Mouse (Mus musculus) forebrain, embryonic 10.5 days (tissue): Measurements from ENCODE around the gene Laptm5. TPM values are rescaled to one million over a fixed set of nuclear protein-coding genes. Genes with fewer than 3 reads are reported as not detected.

Experiments used
- DNase-seq: peaks from one replicate; pipeline ENCODE4 v3.0.0-alpha.2; 2017; ENCODE audit warnings: low spot score; ENCODE audit errors: extremely low spot score
- H3K27ac ChIP-seq: fragments of 300-500 bp; sonication (generic); 2 replicates; pipeline ENCODE4 v1.5.1; 2016; ENCODE audit warnings: mild to moderate bottlenecking
- H3K27me3 ChIP-seq: fragments of 300-500 bp; sonication (generic); 2 replicates; pipeline ENCODE4 v1.6.1; 2016; ENCODE audit warnings: mild to moderate bottlenecking; ENCODE audit not compliant: poor library complexity, severe bottlenecking
- H3K36me3 ChIP-seq: fragments of 300-500 bp; sonication (generic); replicated peaks from 2 replicates; pipeline ENCODE4 v1.6.1; 2016; ENCODE audit warnings: mild to moderate bottlenecking, moderate library complexity
- H3K4me1 ChIP-seq: fragments of 300-500 bp; sonication (generic); 2 replicates; pipeline ENCODE4 v1.6.1; 2016
- H3K4me3 ChIP-seq: fragments of 300-500 bp; sonication (generic); 2 replicates; pipeline ENCODE4 v1.5.1; 2016; ENCODE audit warnings: mild to moderate bottlenecking, moderate library complexity
- H3K9me3 ChIP-seq: fragments of 300-500 bp; sonication (generic); 2 replicates; pipeline ENCODE4 v1.6.1; 2016; ENCODE audit warnings: mild to moderate bottlenecking, moderate library complexity
- WGBS: fragments of 180-500 bp; shearing (Covaris S2); methylation state at CpG from one replicate; pipeline ENCODE4 v1.1.7; 2016; 5-methylcytosine and 5-hydroxymethylcytosine counted together
- polyA plus RNA-seq: library from polyadenylated mRNA; unstranded; fragments of >200 nt; fragmentation: Nextera tagmentation; extraction: Ambion mirVana; gene quantifications from 2 replicates; pipeline ENCODE4 v1.2.1, GENCODE M21; 2016

Laptm5 gene
- polyA plus RNA-seq, 1 experiment from 2014 or later = 17.1 TPM

DNA sequence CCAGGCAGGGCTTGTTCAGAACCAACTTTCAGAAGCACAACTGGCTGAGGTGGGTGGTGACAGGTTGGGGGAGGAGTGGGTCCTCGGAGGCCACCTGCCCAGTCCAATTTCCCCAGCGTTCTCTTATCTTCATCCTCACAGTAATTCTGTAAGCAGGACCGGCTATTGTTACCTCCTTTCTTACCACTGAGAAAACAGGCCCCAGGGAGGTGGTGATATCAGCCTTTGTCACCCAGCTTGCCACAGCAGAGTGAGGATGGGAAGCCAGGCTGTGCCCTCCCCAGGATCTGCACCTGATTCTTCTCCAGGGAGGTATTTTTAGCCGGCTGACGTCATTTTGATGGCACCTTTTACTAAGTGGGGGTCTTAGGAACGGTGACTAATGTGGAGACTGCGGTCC is 7.9 kb upstream of the Laptm5 start:
- Histone ChIP-seq H3K4me1 (peaks cover 54% of the 10 kb centered on the region), H3K27ac (peak overlapping the region; percentile 9; the same call in 1 of the 2 replicates), H3K36me3 (no peaks in the 10 kb centered on the region), H3K27me3 (no peaks in the 10 kb centered on the region), H3K9me3 (no peaks in the 10 kb centered on the region), H3K4me3 (no peak overlapping the region)
- DNase-seq = no peak
- WGBS = 76% methylated on average over 7 of the region's 7 CpGs

GRCm38 (mm10) chr4:130905882-130906281 is 7.0 kb upstream of the Laptm5 start:
- Histone ChIP-seq H3K27ac (peak overlapping the region; percentile 40; the same call in 1 of the 2 replicates), H3K27me3 (no peaks in the 10 kb centered on the region), H3K4me1 (peaks cover 59% of the 10 kb centered on the region), H3K36me3 (no peaks in the 10 kb centered on the region), H3K9me3 (no peaks in the 10 kb centered on the region), H3K4me3 (no peak overlapping the region)
- no peak for DNase-seq
- 80% methylated on average over 6 of the region's 6 CpGs for WGBS

GRCm38 (mm10) chr4:130906296-130906695 is 6.6 kb upstream of the Laptm5 start:
- Histone ChIP-seq H3K36me3 (no peaks in the 10 kb centered on the region), H3K27me3 (no peaks in the 10 kb centered on the region), H3K4me1 (peaks cover 59% of the 10 kb centered on the region), H3K4me3 (no peak overlapping the region), H3K27ac (peak overlapping the region; percentile 40; the same call in 1 of the 2 replicates), H3K9me3 (no peaks in the 10 kb centered on the region)
- WGBS = 43% methylated on average over 8 of the region's 8 CpGs
- no peak for DNase-seq

GRCm38 (mm10) chr4:130907200-130908069 is 5.5 kb upstream of the Laptm5 start:
- DNase-seq = no peak

DNA sequence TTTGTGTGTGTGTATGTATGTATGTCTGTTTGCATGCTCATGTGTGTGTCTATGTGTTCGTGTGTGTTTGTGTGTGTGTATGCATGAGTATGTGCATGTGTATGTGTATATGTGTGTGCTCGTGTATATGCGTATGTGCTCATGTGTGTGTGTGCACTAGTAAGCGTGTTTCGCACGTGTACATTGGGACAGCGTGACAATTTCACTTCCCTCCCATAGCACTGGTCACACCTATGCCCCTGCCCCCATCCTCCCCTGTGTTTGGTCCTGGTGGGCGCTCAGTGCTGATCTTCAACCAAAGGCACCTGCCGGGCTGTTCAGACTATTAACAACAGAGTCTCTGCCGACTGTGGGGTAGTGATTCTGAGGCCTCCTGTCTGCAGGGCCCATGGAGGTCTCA is 4.8 kb upstream of the Laptm5 start:
- Histone ChIP-seq H3K9me3 (no peaks in the 10 kb centered on the region), H3K27me3 (no peaks in the 10 kb centered on the region), H3K4me3 (no peak overlapping the region), H3K4me1 (peaks cover 47% of the 10 kb centered on the region), H3K36me3 (no peaks in the 10 kb centered on the region), H3K27ac (peak overlapping the region; percentile 1; the same call in 1 of the 2 replicates)
- 93% methylated on average over 10 of the region's 10 CpGs for WGBS
- no peak for DNase-seq

More at GRCm38 (mm10) chr4:130907200-130908069, 5.5 kb upstream of the Laptm5 start:
- Histone ChIP-seq H3K36me3 (no peaks in the 10 kb centered on the region), H3K27ac (no peak overlapping the region), H3K4me3 (no peak overlapping the region), H3K27me3 (no peaks in the 10 kb centered on the region), H3K9me3 (no peaks in the 10 kb centered on the region), H3K4me1 (peaks cover 47% of the 10 kb centered on the region)
- WGBS = 89% methylated on average over 19 of the region's 19 CpGs

- 70% methylated on average over 17 of the region's 17 CpGs for WGBS
Observed at GRCm38 (mm10) chr4:130909167-130909874, 3.6 kb upstream of the Laptm5 start.

DNA sequence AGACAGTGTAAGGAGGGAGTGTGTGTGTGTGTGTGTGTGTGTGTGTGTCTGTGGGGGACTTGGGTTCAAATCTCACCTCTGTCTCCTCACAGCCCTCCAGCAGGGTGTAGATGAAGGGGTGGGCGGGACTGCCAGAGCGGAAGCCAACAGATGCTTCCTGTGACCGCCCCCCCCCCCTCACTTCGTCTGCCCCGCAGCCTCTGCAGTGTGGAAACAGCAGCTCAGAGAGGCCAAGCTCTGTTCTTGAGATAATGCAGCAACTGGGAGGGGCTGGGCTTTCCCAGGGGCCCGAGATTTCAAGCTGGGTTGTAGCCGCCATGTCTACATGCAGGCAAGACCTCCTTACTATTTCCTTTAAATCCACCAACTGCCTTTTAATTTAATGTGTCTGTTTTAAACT is 2.3 kb upstream of the Laptm5 start:
- no peak for DNase-seq
- 70% methylated on average over 7 of the region's 7 CpGs for WGBS

More at GRCm38 (mm10) chr4:130909167-130909874, 3.6 kb upstream of the Laptm5 start:
- no peak for DNase-seq
- H3K4me3 ChIP-seq = no peak overlapping the region
- no peaks in the 10 kb centered on the region for H3K9me3 ChIP-seq
- peak overlapping the region; percentile 48; the same call in 1 of the 2 replicates for H3K27ac ChIP-seq
- H3K4me1 ChIP-seq = peaks cover 48% of the 10 kb centered on the region
- no peaks in the 10 kb centered on the region for H3K36me3 ChIP-seq
- H3K27me3 ChIP-seq = no peaks in the 10 kb centered on the region

GRCm38 (mm10) chr4:130912626-130913025 is 299 bp upstream of the Laptm5 start:
- Histone ChIP-seq H3K36me3 (no peaks in the 10 kb centered on the region), H3K27me3 (no peaks in the 10 kb centered on the region), H3K9me3 (no peaks in the 10 kb centered on the region), H3K4me1 (peaks cover 41% of the 10 kb centered on the region), H3K27ac (0 out of 2 replicates have a peak overlapping the region, but pooled peaks have one; percentile 49), H3K4me3 (no peak overlapping the region)
- no peak for DNase-seq
- 85% methylated on average over 3 of the region's 3 CpGs for WGBS

More for the DNA sequence above, 2.3 kb upstream of the Laptm5 start:
- Histone ChIP-seq H3K4me1 (peaks cover 45% of the 10 kb centered on the region), H3K36me3 (no peaks in the 10 kb centered on the region), H3K4me3 (no peak overlapping the region), H3K9me3 (no peaks in the 10 kb centered on the region), H3K27me3 (no peaks in the 10 kb centered on the region), H3K27ac (no peak overlapping the region)

DNA sequence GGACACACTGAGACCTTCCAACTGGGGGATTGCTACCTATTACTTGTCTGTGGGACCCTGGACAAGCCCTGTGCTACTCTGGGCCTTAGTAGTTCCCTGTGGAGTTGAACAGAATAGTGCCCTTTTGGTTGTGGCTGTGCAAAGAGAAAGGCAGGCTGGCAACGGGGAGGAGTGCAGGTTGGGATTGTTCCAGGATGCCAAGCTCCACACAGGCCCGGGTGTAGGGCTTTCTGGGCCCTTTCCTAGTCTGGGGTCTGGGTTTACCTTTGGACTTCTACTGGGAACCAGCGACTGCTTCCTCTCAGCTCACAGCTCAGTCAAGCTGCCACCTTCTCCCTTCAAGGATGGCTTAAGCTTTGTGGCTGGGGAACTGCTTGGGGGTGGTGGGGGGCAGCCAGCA is 586 bp downstream of the Laptm5 start:
- H3K4me1 ChIP-seq = peaks cover 36% of the 10 kb centered on the region
- H3K4me3 ChIP-seq = no peak overlapping the region
- H3K9me3 ChIP-seq = no peaks in the 10 kb centered on the region
- peak overlapping the region; percentile 49; the same call in 1 of the 2 replicates for H3K27ac ChIP-seq
- no peaks in the 10 kb centered on the region for H3K27me3 ChIP-seq
- no peak for DNase-seq
- 72% methylated on average over 3 of the region's 3 CpGs for WGBS
- no peaks in the 10 kb centered on the region for H3K36me3 ChIP-seq

- Histone ChIP-seq H3K27me3 (no peaks in the 10 kb centered on the region), H3K4me1 (peaks cover 31% of the 10 kb centered on the region), H3K9me3 (no peaks in the 10 kb centered on the region), H3K4me3 (no peak overlapping the region), H3K36me3 (no peaks in the 10 kb centered on the region), H3K27ac (peak overlapping the region; percentile 49; the same call in 1 of the 2 replicates)
- WGBS = 90% methylated on average over 4 of the region's 4 CpGs
- DNase-seq = no peak
Observed at GRCm38 (mm10) chr4:130914011-130914410, 1.1 kb downstream of the Laptm5 start.

DNA sequence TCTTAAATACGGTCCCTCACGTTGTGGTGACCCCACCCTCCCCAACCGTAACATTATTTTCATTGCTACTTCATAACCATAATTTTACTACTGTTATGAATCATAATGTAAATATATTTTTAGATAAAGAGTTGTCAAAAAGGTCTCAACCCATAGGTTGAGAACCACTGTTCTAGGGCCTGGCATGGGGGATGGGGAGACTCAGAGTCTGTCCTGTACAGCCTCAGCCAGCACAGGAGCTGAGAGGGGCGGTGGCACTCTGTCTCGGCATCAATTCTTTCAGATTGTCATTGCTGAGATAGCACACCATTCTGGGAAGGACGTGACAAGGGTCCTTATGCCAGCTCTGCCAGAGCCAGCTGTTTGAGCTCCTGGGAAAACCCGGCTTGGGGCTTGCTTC is 1.6 kb downstream of the Laptm5 start:
- Histone ChIP-seq H3K4me3 (no peak overlapping the region), H3K27ac (no peak overlapping the region), H3K9me3 (no peaks in the 10 kb centered on the region), H3K36me3 (no peaks in the 10 kb centered on the region), H3K27me3 (no peaks in the 10 kb centered on the region), H3K4me1 (peaks cover 30% of the 10 kb centered on the region)
- WGBS = 80% methylated on average over 7 of the region's 7 CpGs
- DNase-seq = no peak

DNA sequence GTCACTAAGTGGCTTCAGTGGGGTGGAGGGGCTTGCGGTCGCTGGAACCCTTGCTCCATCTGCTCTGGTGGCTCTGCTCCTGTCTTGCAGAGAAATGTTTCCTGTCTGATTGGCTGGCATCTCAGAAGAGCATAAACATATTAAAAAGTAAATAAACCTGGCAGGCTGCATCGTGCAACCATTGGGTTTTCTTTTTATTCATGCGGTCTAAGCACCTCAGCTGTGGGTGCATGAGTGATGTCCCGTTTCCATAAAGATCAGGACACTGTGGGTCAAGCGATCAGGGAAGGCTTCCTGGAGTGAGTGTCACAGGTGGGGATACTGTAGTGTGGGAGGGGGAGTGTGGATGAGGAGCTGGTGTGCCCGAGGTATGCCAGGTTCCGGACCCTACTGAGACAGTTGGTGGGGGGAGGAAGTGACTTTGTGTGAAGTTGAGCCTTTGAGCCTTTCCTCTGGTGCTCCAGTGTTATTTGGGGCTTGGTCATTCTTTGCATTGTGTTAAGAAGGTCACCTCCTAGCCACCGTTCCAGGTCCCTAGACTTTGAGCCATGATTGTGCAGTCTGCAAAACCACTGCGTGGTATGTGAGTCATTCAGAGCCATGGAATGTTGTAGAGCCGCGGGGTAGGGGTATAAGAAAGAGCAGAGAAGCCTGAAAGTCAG is 2.2 kb downstream of the Laptm5 start:
- no peak for DNase-seq
- no peaks in the 10 kb centered on the region for H3K36me3 ChIP-seq
- H3K4me1 ChIP-seq = peaks cover 33% of the 10 kb centered on the region
- H3K9me3 ChIP-seq = no peaks in the 10 kb centered on the region
- 83% methylated on average over 12 of the region's 12 CpGs for WGBS
- H3K4me3 ChIP-seq = no peak overlapping the region
- no peaks in the 10 kb centered on the region for H3K27me3 ChIP-seq
- no peak overlapping the region for H3K27ac ChIP-seq
